Mouse (Mus musculus) small intestine, adult 10 weeks (tissue): Measurements from ENCODE around the gene Ppfia1. TPM values are rescaled to one million over a fixed set of nuclear protein-coding genes. Genes with fewer than 3 reads are reported as not detected.

Experiments used
- polyA plus RNA-seq: library from polyadenylated mRNA; stranded (reverse); fragments of 350-450 nt; fragmentation: Illumina TruSeq; extraction: RNeasy Lipid Tissue Mini Kit (QIAGEN cat#74804); gene quantifications from one replicate; pipeline ENCODE4 v1.2.3, GENCODE M21; 2014; ENCODE audit warnings: low replicate concordance

The Ppfia1 gene
- 142 TPM for polyA plus RNA-seq

GRCm38 (mm10) chr7:144553237-144554122, at the start of gene Ppfia1:
Ppfia1 (minus strand) TSS chr7:144553729.

GRCm38 (mm10) chr7:144582284-144582980, 28.9 kb upstream of the Ppfia1 start, which contains the start of gene Fadd:
Fadd (minus strand) TSS chr7:144582463.

DNA sequence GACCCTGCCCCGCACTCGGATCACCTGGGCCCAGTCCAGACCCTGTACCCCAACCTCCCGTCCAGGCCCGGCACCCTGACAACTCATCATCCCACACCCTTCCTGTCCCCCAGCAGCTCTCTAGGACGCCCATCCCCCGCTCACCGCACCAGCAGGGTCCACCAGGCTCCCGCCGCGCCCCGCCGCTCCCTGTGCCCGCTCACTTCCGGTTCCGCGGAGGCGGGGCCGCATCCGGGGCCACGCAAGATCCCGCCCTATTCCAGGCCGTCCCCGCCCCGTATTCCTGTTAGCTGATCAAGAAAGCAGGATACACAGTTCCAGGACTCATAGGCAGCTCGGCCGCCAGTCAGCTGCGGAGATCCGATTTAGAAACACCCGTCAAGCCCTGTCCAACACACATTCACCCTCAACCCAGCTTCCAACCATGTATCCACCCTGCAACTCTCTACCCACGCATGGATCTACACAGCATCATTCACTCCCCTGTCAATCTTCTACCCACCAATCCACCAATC, 82.9 kb downstream of the Ppfia1 start, which contains the start of gene Cttn:
Gene Cttn (minus strand): TSS at position 465 of the 515 bp plus-strand sequence.

Other genes with a start within 250 kb of the Ppfia1 start
- 21.2 TPM for gene Cttn, start 82.7 kb downstream of the Ppfia1 start, polyA plus RNA-seq
- 5.6 TPM for gene Fadd, start 28.7 kb upstream of the Ppfia1 start, polyA plus RNA-seq
- gene Ano1, start 198.2 kb upstream of the Ppfia1 start, polyA plus RNA-seq, result 2.9 TPM